Mouse (Mus musculus) testis, adult 2 months (tissue): ENCODE measurements around the gene Unc45a.
A peak's percentile ranks its signal among the peaks of the same experiment; 100 is the strongest.

ENCODE experiments used
- CTCF ChIP-seq: fragments of 200-500 bp; IDR thresholded peaks from 2 replicates; pipeline ENCODE4 v1.5.1; 2012; ENCODE audit warnings: low read depth, mild to moderate bottlenecking, inconsistent platforms, low read length, moderate library complexity; ENCODE audit not compliant: control insufficient read depth, insufficient read depth, insufficient replicate concordance
- POLR2A ChIP-seq: fragments of 200-500 bp; IDR thresholded peaks from 2 replicates; pipeline ENCODE4 v1.6.1; 2012; ENCODE audit warnings: low read depth, mild to moderate bottlenecking, inconsistent platforms, low read length, moderate library complexity; ENCODE audit not compliant: control insufficient read depth

DNA sequence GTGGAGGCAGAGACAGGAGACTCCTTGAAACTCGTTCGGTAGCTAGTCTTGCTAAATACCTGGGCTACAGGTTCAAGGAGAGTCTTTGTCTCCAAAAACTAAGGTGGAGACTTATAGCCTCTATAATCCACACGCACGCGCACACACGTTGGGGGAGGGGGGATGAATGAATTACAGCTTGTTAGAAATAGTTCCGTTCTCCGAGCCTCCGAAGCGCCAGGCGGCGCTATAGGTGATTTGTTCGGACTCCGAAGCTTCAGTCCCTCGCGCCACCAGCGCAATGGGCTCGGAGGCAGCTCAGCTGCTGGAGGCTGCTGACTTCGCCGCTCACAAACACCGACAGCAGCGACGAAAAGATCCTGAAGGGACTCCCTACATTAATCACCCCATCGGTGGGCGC is 2.1 kb upstream of the Unc45a start, which contains the start of gene Hddc3:
- TF ChIP-seq CTCF: peak; percentile 85
- TF ChIP-seq POLR2A: peak; percentile 67
